Mouse (Mus musculus) adrenal gland, postnatal 14 days (tissue): ENCODE data around the gene Gabbr2. TPM values are rescaled to one million over a fixed set of nuclear protein-coding genes. Genes with fewer than 3 reads are reported as not detected.

Source experiments
- total RNA-seq: library from RNA; stranded (reverse); gene quantifications from 2 replicates; pipeline ENCODE4 v1.2.3, GENCODE M21; 2021

Gene Gabbr2
- total RNA-seq, 1 experiment from 2014 or later, result 0.74 TPM

Other genes starting within 250 kb of the Gabbr2 start
- gene Anks6, start 65.6 kb upstream of the Gabbr2 start, total RNA-seq, result 4.0 and 5.6 TPM in 2 replicates
- gene Galnt12, start 100.0 kb upstream of the Gabbr2 start, total RNA-seq, result 0.74 and 1.7 TPM in 2 replicates
- 72.9 and 74.5 TPM in 2 replicates for gene Col15a1, start 216.3 kb upstream of the Gabbr2 start, total RNA-seq